Mouse (Mus musculus): ENCODE measurements at regions not wholly inside any gene's neighbourhood (a gene's known extent, or its start where the extent isn't known, plus 50 kb on each side); places are given as distances from the start of the nearest gene placed in this dataset.
"Not testable (repeated sequence)": the region's sequence is repeated elsewhere in the genome, so short reads cannot be mapped to it uniquely, and the experiment has no call there.

GRCm38 (mm10) chr12:82056782-82057611, 112.1 kb upstream of the Sipa1l1 start:
- not testable (repeated sequence) for DNase-seq (ENCODE audit: low spot score)

GRCm38 (mm10) chr12:82064986-82065385, 104.1 kb upstream of the Sipa1l1 start:
- DNase-seq (ENCODE audit: low spot score), result peak; percentile 24

DNA sequence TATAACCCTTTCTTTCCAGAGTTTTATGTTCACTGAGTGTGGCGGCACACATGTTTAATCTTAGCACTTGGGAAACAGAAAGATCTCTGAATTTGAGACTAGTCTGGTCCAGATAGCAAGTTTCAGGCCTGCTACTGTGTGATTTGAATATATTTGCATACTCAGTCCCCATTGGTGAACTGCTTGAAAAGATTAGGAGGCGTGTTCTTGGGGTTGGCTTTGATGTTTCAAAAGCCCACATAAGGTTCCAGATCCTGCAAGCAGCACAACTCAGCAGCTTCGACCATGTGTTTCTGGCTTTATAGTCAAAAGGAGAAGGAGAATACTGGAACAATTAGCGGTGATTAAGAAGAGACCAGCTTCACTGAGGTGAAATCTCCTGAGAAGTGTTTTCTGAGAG, 102.3 kb upstream of the Sipa1l1 start:
- peak; percentile 32 for DNase-seq (ENCODE audit: low spot score)

GRCm38 (mm10) chr12:82069621-82070020, 99.5 kb upstream of the Sipa1l1 start:
- no peak for DNase-seq (ENCODE audit: low spot score)

DNA sequence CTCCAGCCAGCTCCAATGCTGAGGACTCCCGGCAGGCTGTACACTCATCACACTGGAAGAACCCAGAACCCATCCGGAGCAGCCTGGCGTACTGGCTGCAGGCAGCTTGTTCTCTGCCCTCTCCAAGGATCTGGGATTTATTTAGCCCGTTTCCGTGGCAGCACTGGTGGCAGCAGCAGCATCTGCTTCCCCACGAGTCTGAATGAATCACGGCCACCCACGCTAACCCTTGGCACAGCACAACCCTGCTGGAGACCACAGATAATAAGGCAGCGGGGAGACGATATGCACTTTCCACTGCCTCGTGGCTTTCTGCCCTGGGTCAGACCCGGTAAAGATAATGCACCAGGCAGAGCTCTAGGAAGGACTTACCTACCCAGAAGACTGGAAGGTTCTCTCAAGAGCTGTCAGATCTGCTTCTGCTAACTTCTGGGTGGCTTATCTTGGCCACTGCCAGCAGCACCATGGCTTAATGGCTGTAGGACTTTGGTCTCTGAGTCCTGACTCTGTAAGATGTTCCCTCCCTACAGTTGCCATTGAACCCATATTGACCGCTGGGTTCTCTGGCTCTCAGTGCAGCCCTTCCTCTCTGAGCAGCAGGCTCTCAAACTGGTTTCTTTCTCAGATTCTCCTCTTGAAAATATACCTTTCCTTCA, 96.2 kb upstream of the Sipa1l1 start:
- DNase-seq (ENCODE audit: low spot score), result peak; percentile 43

- DNase-seq (ENCODE audit: low spot score), result peak; percentile 36
Measured at GRCm38 (mm10) chr12:82075479-82076221, 93.5 kb upstream of the Sipa1l1 start.

- DNase-seq (ENCODE audit: low spot score), result no peak
Measured at GRCm38 (mm10) chr12:82076766-82077165, 92.4 kb upstream of the Sipa1l1 start.

DNA sequence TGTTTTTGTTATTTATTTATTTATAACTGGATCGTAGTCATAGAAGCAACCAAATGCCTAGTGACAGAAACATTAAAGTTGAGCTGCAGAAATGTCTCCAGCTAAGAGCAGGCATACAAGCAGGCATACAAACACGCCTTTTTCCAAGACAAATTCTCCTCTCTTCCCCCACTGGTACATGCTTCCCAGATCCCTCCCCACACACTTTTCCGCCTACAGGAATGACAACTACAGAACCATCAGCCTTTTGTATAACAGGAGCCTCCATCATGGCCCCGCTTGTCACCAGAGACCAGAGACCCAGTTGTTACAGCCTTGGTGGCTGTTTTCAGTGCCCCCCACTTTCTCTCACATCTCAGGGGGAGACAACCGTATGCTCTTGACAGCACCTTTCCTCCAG, 91.2 kb upstream of the Sipa1l1 start:
- DNase-seq (ENCODE audit: low spot score), result no peak

GRCm38 (mm10) chr12:82078740-82079139, 90.4 kb upstream of the Sipa1l1 start:
- DNase-seq (ENCODE audit: low spot score), result no peak

DNA sequence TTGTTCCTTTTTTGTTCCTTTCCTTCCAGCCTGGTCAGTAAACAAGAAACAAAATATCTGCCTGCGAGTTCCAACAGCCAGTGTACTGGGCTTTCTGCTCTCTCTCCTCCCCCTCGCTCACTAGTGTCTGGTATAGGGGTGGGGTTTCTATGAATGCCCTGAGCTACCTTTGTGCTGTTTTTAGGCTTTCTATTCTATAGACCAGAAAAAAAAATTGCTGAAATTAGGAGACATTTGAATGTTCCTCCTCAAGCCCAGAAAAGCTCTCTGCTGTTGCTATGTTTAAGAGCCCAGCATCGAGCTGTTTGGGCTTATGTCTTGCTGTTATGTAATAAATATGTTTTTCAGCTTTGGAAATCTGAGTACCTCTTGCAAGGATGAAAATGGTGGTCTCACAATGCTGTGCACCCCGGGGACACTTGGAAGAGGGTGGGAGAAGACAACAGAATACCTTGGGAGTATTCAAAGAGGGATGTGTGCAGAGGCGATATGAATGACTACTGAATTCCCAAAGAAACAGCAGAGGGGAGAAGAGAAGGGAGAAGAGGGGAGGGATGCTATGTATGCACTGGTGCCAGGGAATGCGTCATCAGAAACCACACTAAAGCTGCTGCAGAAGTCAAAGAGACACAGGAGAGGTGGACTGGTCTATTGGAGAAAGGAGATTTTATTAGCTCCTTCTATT, 88.8 kb upstream of the Sipa1l1 start:
- no peak for DNase-seq (ENCODE audit: low spot score)

- not testable (repeated sequence) for DNase-seq (ENCODE audit: low spot score)
Measured at GRCm38 (mm10) chr12:82082596-82082995, 86.5 kb upstream of the Sipa1l1 start.

DNA sequence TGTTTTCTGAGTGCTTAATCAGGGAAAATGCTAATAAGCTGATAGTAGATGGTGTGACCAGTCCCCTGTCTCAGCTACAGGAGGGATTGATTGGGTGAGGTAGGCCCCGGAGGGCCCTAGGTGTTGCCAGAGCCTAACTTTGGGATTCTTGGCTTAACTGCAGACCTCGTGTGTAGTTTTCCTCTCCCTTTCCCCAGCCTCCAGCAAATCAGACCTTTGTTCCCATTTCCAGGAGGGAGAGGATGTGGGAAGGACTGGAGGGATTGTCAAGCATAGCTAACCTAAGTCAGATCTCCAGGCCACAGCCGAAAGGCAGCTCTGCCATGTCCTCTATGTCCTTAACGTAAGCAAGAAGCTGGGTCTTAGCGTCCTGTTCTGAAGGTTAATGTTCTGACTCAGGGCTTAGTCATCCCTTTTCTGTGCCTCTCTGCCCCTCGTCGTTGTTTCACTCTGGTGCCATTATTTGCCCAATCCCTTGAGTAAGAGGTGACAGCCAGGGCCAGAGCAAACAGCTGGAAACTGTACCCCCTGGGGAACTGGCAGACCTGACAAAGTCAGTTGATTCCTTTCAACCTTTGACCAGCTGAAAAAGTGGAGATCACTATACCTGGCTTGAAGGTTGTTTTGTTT, 83.2 kb upstream of the Sipa1l1 start:
- no peak for DNase-seq (ENCODE audit: low spot score)

GRCm38 (mm10) chr12:82086441-82086840, 82.7 kb upstream of the Sipa1l1 start:
- no peak for DNase-seq (ENCODE audit: low spot score)

GRCm38 (mm10) chr12:82089288-82089687, 79.8 kb upstream of the Sipa1l1 start:
- no peak for DNase-seq (ENCODE audit: low spot score)

- no peak for DNase-seq (ENCODE audit: low spot score)
Measured at GRCm38 (mm10) chr12:82093317-82093716, 75.8 kb upstream of the Sipa1l1 start.

DNA sequence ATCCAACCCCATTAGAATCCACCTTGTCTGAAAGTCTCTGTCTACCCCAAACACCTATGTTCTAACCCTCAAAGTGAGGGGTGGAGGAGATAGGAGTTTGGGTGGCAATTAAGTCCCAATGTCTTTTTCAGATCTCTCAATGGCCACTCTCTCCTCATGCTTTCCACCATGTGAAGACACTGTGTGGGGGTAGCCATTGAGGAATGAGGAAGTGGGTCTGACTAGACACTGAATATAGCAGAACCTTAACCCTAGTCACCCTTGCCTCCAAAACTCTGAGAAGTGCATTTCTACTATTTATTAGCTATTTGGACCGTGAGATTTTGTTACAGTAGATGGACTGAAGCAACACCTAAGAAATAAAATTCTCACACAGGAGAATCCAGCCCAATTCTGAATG, 73.7 kb upstream of the Sipa1l1 start:
- no peak for DNase-seq (ENCODE audit: low spot score)

- DNase-seq (ENCODE audit: low spot score), result no peak
Measured at GRCm38 (mm10) chr12:82097126-82097525, 72.0 kb upstream of the Sipa1l1 start.

GRCm38 (mm10) chr12:82097620-82098019, 71.5 kb upstream of the Sipa1l1 start:
- no peak for DNase-seq (ENCODE audit: low spot score)

- no peak for DNase-seq (ENCODE audit: low spot score)
Measured at GRCm38 (mm10) chr12:82104211-82104610, 64.9 kb upstream of the Sipa1l1 start.

GRCm38 (mm10) chr12:82105184-82106031, 63.7 kb upstream of the Sipa1l1 start:
- DNase-seq (ENCODE audit: low spot score), result no peak

- DNase-seq (ENCODE audit: low spot score), result no peak
Measured at GRCm38 (mm10) chr12:82115766-82116165, 53.4 kb upstream of the Sipa1l1 start.
